Mouse (Mus musculus) CH12.LX (cell line): ENCODE measurements around the gene Cmtm7. TPM values are rescaled to one million over a fixed set of nuclear protein-coding genes. Genes with fewer than 3 reads are reported as not detected.

Experiments
- DNase-seq: peaks from one replicate; pipeline ENCODE4 v3.0.0-alpha.2; 2013; ENCODE audit errors: extremely low read depth
- H3K27ac ChIP-seq: 2 replicates; pipeline ENCODE4 v1.5.1; 2012; ENCODE audit warnings: low read depth, mild to moderate bottlenecking, control low read depth, moderate library complexity; ENCODE audit not compliant: insufficient read depth
- H3K27me3 ChIP-seq: replicated peaks from 2 replicates; pipeline ENCODE3; 2012; ENCODE audit warnings: inconsistent platforms
- H3K36me3 ChIP-seq, 2 experiments: replicated peaks in 1 of 2; 2 replicates each; pipeline versions ENCODE3 to v1.6.1; 2012; ENCODE audit warnings: inconsistent platforms in 1 of 2, low read length in 1 of 2, mild to moderate bottlenecking in 1 of 2, mixed read lengths in 1 of 2, moderate library complexity in 1 of 2; ENCODE audit not compliant: control insufficient read depth in 1 of 2, insufficient read depth in 1 of 2
- H3K4me1 ChIP-seq, 2 experiments: 2 replicates each; pipeline ENCODE4 v1.6.1; 2012; ENCODE audit warnings: inconsistent platforms in 1 of 2, moderate library complexity in 1 of 2; ENCODE audit not compliant: insufficient read depth in 2 of 2, control insufficient read depth in 1 of 2
- H3K4me2 ChIP-seq: 2 replicates; pipeline ENCODE4 v1.6.1; 2012; ENCODE audit warnings: low read depth, mild to moderate bottlenecking, control low read depth; ENCODE audit not compliant: poor library complexity, insufficient read depth, severe bottlenecking
- H3K4me3 ChIP-seq, 3 experiments: fragments of 150-350 bp in 1 of 3; sonication (generic) in 1 of 3; replicated peaks in 1 of 3; 2 replicates each; pipeline versions ENCODE3 to v1.5.1; 2011 to 2012; ENCODE audit warnings: low read depth in 2 of 3, low read length in 2 of 3, mild to moderate bottlenecking in 2 of 3, moderate library complexity in 2 of 3, control low read depth in 1 of 3, improper control_type of control experiment in 1 of 3, inconsistent platforms in 1 of 3, mixed read lengths in 1 of 3; ENCODE audit not compliant: poor library complexity in 1 of 3
- H3K79me2 ChIP-seq: replicated peaks from 2 replicates; pipeline ENCODE4 v1.6.1; 2012; ENCODE audit warnings: mild to moderate bottlenecking, moderate library complexity; ENCODE audit not compliant: control insufficient read depth, poor library complexity, insufficient read depth, severe bottlenecking; ENCODE audit errors: extremely low read depth
- H3K9ac ChIP-seq: 2 replicates; pipeline ENCODE4 v1.6.1; 2012; ENCODE audit warnings: low read depth, mild to moderate bottlenecking, control low read depth, moderate library complexity; ENCODE audit not compliant: insufficient read depth
- H3K9me3 ChIP-seq: replicated peaks from 2 replicates; pipeline ENCODE3; 2012; ENCODE audit warnings: low read length, inconsistent platforms, mixed read lengths
- BHLHE40 ChIP-seq: IDR thresholded peaks from 2 replicates; pipeline ENCODE4 v1.6.1; 2011; ENCODE audit warnings: mild to moderate bottlenecking, low read depth, low read length, improper control_type of control experiment
- CHD1 ChIP-seq: IDR thresholded peaks from 2 replicates; pipeline ENCODE4 v1.6.1; 2012; ENCODE audit warnings: low read depth, low read length, improper control_type of control experiment, inconsistent platforms
- CHD2 ChIP-seq: IDR thresholded peaks from 2 replicates; pipeline ENCODE4 v1.6.1; 2011; ENCODE audit warnings: low read length, improper control_type of control experiment
- CTCF ChIP-seq, 2 experiments: IDR thresholded peaks in 1 of 2; conservative IDR thresholded peaks in 1 of 2; 2 replicates each; pipeline ENCODE4 v1.5.1; 2011 to 2012; ENCODE audit warnings: low read depth in 2 of 2, low read length in 2 of 2, improper control_type of control experiment in 1 of 2, inconsistent platforms in 1 of 2, mild to moderate bottlenecking in 1 of 2, moderate library complexity in 1 of 2
- E2F4 ChIP-seq: IDR thresholded peaks from 2 replicates; pipeline ENCODE4 v1.6.1; 2011; ENCODE audit warnings: low read depth, low read length, improper control_type of control experiment; ENCODE audit not compliant: insufficient replicate concordance
- EP300 ChIP-seq: IDR thresholded peaks from 2 replicates; pipeline ENCODE4 v1.6.1; 2011; ENCODE audit warnings: low read length, improper control_type of control experiment
- ETS1 ChIP-seq: conservative IDR thresholded peaks from 2 replicates; pipeline ENCODE4 v1.6.1; 2012; ENCODE audit warnings: low read depth, mild to moderate bottlenecking, inconsistent platforms, low read length, improper control_type of control experiment, moderate library complexity
- JUN ChIP-seq: IDR thresholded peaks from 2 replicates; pipeline ENCODE4 v1.6.1; 2011; ENCODE audit warnings: low read depth, mild to moderate bottlenecking, low read length, improper control_type of control experiment, moderate library complexity; ENCODE audit not compliant: insufficient read depth
- JUND ChIP-seq: conservative IDR thresholded peaks from 2 replicates; pipeline ENCODE4 v1.6.1; 2011; ENCODE audit warnings: low read depth, low read length, improper control_type of control experiment
- KAT2A ChIP-seq: IDR thresholded peaks from 2 replicates; pipeline ENCODE4 v1.6.1; 2012; ENCODE audit warnings: low read length, improper control_type of control experiment, inconsistent platforms; ENCODE audit not compliant: insufficient replicate concordance
- MAZ ChIP-seq: IDR thresholded peaks from 2 replicates; pipeline ENCODE4 v1.6.1; 2012; ENCODE audit warnings: low read depth, mild to moderate bottlenecking, inconsistent platforms, low read length, improper control_type of control experiment, moderate library complexity
- MXI1 ChIP-seq: IDR thresholded peaks from 2 replicates; pipeline ENCODE4 v1.6.1; 2011; ENCODE audit warnings: mild to moderate bottlenecking, low read depth, low read length, improper control_type of control experiment
- NRF1 ChIP-seq: IDR thresholded peaks from 2 replicates; pipeline ENCODE4 v1.6.1; 2014; ENCODE audit warnings: low read depth, mild to moderate bottlenecking, inconsistent platforms, low read length, improper control_type of control experiment, moderate library complexity
- PAX5 ChIP-seq: IDR thresholded peaks from 2 replicates; pipeline ENCODE4 v1.6.1; 2012; ENCODE audit warnings: low read length, inconsistent platforms, mixed read lengths
- POLR2A ChIP-seq: IDR thresholded peaks from 2 replicates; pipeline ENCODE4 v1.6.1; 2011; ENCODE audit warnings: low read depth, mild to moderate bottlenecking, improper control_type of control experiment, low read length
- RAD21 ChIP-seq: IDR thresholded peaks from 2 replicates; pipeline ENCODE4 v1.6.1; 2011; ENCODE audit warnings: low read depth, mild to moderate bottlenecking, low read length, improper control_type of control experiment, moderate library complexity
- TBP ChIP-seq: conservative IDR thresholded peaks from 2 replicates; pipeline ENCODE4 v1.6.1; 2011; ENCODE audit warnings: low read depth, low read length, improper control_type of control experiment
- TCF12 ChIP-seq: IDR thresholded peaks from 2 replicates; pipeline ENCODE4 v1.6.1; 2014; ENCODE audit warnings: low read depth, mild to moderate bottlenecking, inconsistent platforms, low read length, improper control_type of control experiment
- UBTF ChIP-seq: IDR thresholded peaks from 2 replicates; pipeline ENCODE4 v1.6.1; 2012; ENCODE audit warnings: low read depth, mild to moderate bottlenecking, inconsistent platforms, low read length, improper control_type of control experiment, moderate library complexity
- USF1 ChIP-seq: IDR thresholded peaks from 2 replicates; pipeline ENCODE4 v1.6.1; 2014; ENCODE audit warnings: low read depth, mild to moderate bottlenecking, inconsistent platforms, low read length, improper control_type of control experiment
- USF2 ChIP-seq: conservative IDR thresholded peaks from 2 replicates; pipeline ENCODE4 v1.6.1; 2011; ENCODE audit warnings: low read depth, low read length, improper control_type of control experiment
- ZKSCAN1 ChIP-seq: IDR thresholded peaks from 2 replicates; pipeline ENCODE4 v1.6.1; 2012; ENCODE audit warnings: low read depth, inconsistent platforms, low read length, improper control_type of control experiment, borderline replicate concordance
- ZMIZ1 ChIP-seq: IDR thresholded peaks from 2 replicates; pipeline ENCODE4 v1.6.1; 2012; ENCODE audit warnings: low read depth, mild to moderate bottlenecking, inconsistent platforms, low read length, improper control_type of control experiment
- dilution Hi-C: fragments of 300-500 bp; cut with MboI; formaldehyde crosslinking; loops from 2 replicates; pipeline ENCODE4 v1.14.3; 2020; ENCODE audit warnings: low sequenced_read_pairs; ENCODE audit not compliant: extremely low pct_unique_long_range_greater_than_20kb, extremely low pct_ligation_motif_present
- in situ Hi-C: fragments of 300-500 bp; cut with MboI; formaldehyde crosslinking; loops from 3 replicates; pipeline ENCODE4 v1.14.3; 2019; ENCODE audit warnings: low sequenced_read_pairs, low pct_ligation_motif_present, low pct_unique_long_range_greater_than_20kb, mixed read lengths
- polyA plus RNA-seq: library from polyadenylated mRNA; unstranded; fragments of >175 nt; gene quantifications from 2 replicates; pipeline ENCODE4 v1.2.1, GENCODE M21; 2012; ENCODE audit warnings: low read depth; ENCODE audit not compliant: insufficient read length
- total RNA-seq, 2 experiments: library from RNA; depleted of rRNA; stranded (reverse); fragments of 300-350 nt in 1 of 2; fragments of >200 nt in 1 of 2; gene quantifications; 2 replicates each; pipeline ENCODE4 v1.2.3; 2012 to 2014

Gene Cmtm7
- total and polyA plus RNA-seq, 3 experiments: 45.5 to 80.8 (median 46.0) TPM

DNA sequence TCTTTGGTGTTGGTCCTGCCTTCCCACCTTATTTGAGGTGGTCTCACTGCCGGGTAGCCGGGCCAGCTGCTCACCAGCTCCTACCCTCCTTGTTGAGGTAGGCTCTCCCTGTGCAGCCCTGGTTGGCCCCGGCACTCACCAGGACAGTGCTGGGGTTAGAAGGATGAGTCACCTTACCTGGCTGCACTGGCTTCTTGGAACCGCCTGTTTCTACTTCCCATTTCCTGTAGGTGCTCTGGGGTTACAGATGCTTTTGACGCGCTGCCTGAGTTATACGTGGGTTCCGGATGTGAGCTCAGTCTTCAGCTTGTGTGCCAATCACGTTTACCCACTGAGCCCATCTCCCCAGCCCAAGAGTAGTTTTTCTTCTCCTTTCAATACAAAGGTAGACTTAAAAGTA lies 41.3 kb downstream of the Cmtm7 start:
- dilution Hi-C loops (no loop called here), in situ Hi-C loops (no loop called here)
- no peaks in the 10 kb centered on the region for H3K27me3 ChIP-seq
- H3K4me1 ChIP-seq: peaks cover 4 to 33% of the 10 kb centered on the region in 2 experiments
- H3K27ac ChIP-seq: peak overlapping the region; percentile 11; the same call in 1 of the 2 replicates
- H3K9ac ChIP-seq: no peak overlapping the region
- no peak for DNase-seq
- no peaks in the 10 kb centered on the region; the same call in 1 of the 2 replicates for H3K79me2 ChIP-seq
- peaks cover 34 to 74% of the 10 kb centered on the region in 2 experiments for H3K36me3 ChIP-seq
- H3K9me3 ChIP-seq: no peaks in the 10 kb centered on the region
- no peak overlapping the region for H3K4me3 ChIP-seq
- H3K4me2 ChIP-seq: no peak overlapping the region
- TF ChIP-seq MAZ (no peak), JUND (no peak), UBTF (no peak), JUN (no peak), CHD2 (no peak), RAD21 (no peak), E2F4 (no peak), POLR2A (no peak), CHD1 (no peak), EP300 (no peak), NRF1 (no peak), ZMIZ1 (no peak), USF1 (no peak), PAX5 (no peak), TCF12 (no peak), BHLHE40 (no peak), KAT2A (no peak), ETS1 (no peak), USF2 (no peak)

DNA sequence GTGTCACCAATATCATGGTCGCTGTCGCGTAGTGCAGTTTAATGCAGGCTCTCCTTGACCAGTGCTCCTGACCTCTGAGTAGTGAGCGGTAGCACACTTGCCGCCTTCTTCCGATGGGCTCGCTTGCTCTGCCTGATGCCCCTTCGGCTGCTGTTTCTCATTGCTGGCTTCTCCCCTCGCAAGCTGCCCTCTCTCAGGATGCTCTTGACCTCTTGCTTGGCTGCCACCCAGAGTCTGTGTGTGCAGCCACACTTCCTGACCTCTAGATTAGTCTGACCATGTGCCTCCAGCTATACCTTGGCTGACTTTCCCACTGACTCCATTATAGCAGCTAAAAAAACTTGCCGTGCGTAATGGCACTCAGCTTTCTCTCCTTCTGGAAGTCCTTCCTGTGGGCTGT lies 45.2 kb downstream of the Cmtm7 start:
- TF ChIP-seq NRF1 (no peak), MXI1 (no peak), ZKSCAN1 (no peak), POLR2A (no peak), PAX5 (no peak), MAZ (no peak), CTCF (conservative IDR thresholded peaks at IDR 0.05 in 1 of 2, IDR thresholded peaks at IDR 0.05 in 1 of 2; ENCODE audit: low read depth in 2 of 2, low read length in 2 of 2) (no peak), TBP (no peak)
- TF ChIP-seq, all 38 proteins: peak for 0

More for the DNA sequence above, 45.2 kb downstream of the Cmtm7 start:
- no peak for DNase-seq
- H3K79me2 ChIP-seq: peaks cover 30% of the 10 kb centered on the region
- no peak overlapping the region for H3K9ac ChIP-seq
- peaks cover 21 to 65% of the 10 kb centered on the region in 2 experiments for H3K36me3 ChIP-seq
- H3K4me2 ChIP-seq: no peak overlapping the region
- H3K27me3 ChIP-seq: no peaks in the 10 kb centered on the region
- in situ Hi-C loops: no loop called here
- H3K4me1 ChIP-seq: peaks cover 4 to 39% of the 10 kb centered on the region in 2 experiments
- H3K4me3 ChIP-seq: no peak overlapping the region
- H3K9me3 ChIP-seq: no peaks in the 10 kb centered on the region
- dilution Hi-C loops: no loop called here
- H3K27ac ChIP-seq: no peak overlapping the region
